Mouse (Mus musculus): ENCODE data around the gene Katnb1. TPM values are rescaled to one million over a fixed set of nuclear protein-coding genes. Genes with fewer than 3 reads are reported as not detected.

Gene Katnb1
- polyA plus RNA-seq, 1 experiment from 2014 or later = 32.0 TPM

- 79% methylated on average over 6 of the region's 6 CpGs for WGBS
- Histone ChIP-seq H3K36me3 (no peaks in the 10 kb centered on the region), H3K27ac (replicated peaks) (no peak overlapping the region), H3K9me3 (replicated peaks) (no peaks in the 10 kb centered on the region), H3K4me3 (no peak overlapping the region), H3K4me1 (peaks cover 3% of the 10 kb centered on the region; the same call in 1 of the 2 replicates), H3K27me3 (ENCODE audit: low read depth, poor library complexity, severe bottlenecking) (no peaks in the 10 kb centered on the region)
- no peak for DNase-seq (ENCODE audit: low spot score)
Measured at GRCm38 (mm10) chr8:95059812-95060533, 21.0 kb upstream of the Katnb1 start.

- DNase-seq (ENCODE audit: low spot score) = no peak
- no peaks in the 10 kb centered on the region for H3K36me3 ChIP-seq
- 88% methylated on average over 2 of the region's 2 CpGs for WGBS
- no peaks in the 10 kb centered on the region for H3K4me1 ChIP-seq
- H3K27me3 ChIP-seq (ENCODE audit: low read depth, poor library complexity, severe bottlenecking) = no peaks in the 10 kb centered on the region
- H3K27ac ChIP-seq (replicated peaks) = no peak overlapping the region
- no peak overlapping the region for H3K4me3 ChIP-seq
- H3K9me3 ChIP-seq (replicated peaks) = no peaks in the 10 kb centered on the region
Measured at GRCm38 (mm10) chr8:95064531-95064930, 16.5 kb upstream of the Katnb1 start.

GRCm38 (mm10) chr8:95067582-95067981, 13.4 kb upstream of the Katnb1 start:
- no peaks in the 10 kb centered on the region for H3K4me1 ChIP-seq
- DNase-seq (ENCODE audit: low spot score) = peak; percentile 44
- no peaks in the 10 kb centered on the region for H3K9me3 ChIP-seq (replicated peaks)
- H3K27me3 ChIP-seq (ENCODE audit: low read depth, poor library complexity, severe bottlenecking) = no peaks in the 10 kb centered on the region
- no peak overlapping the region for H3K27ac ChIP-seq (replicated peaks)
- no peaks in the 10 kb centered on the region for H3K36me3 ChIP-seq
- 57% methylated on average over 3 of the region's 3 CpGs for WGBS
- no peak overlapping the region for H3K4me3 ChIP-seq

- Histone ChIP-seq H3K4me3 (no peak overlapping the region), H3K4me1 (peaks cover 5% of the 10 kb centered on the region; the same call in 1 of the 2 replicates), H3K36me3 (no peaks in the 10 kb centered on the region), H3K27ac (replicated peaks) (no peak overlapping the region), H3K27me3 (ENCODE audit: low read depth, poor library complexity, severe bottlenecking) (no peaks in the 10 kb centered on the region), H3K9me3 (replicated peaks) (no peaks in the 10 kb centered on the region)
- WGBS = 80% methylated on average over 3 of the region's 3 CpGs
- DNase-seq (ENCODE audit: low spot score) = no peak
Measured at GRCm38 (mm10) chr8:95075504-95075903, 5.5 kb upstream of the Katnb1 start.

- Histone ChIP-seq H3K27ac (replicated peaks) (no peak overlapping the region), H3K4me3 (no peak overlapping the region), H3K36me3 (no peaks in the 10 kb centered on the region), H3K4me1 (peaks cover 5% of the 10 kb centered on the region; the same call in 1 of the 2 replicates), H3K27me3 (ENCODE audit: low read depth, poor library complexity, severe bottlenecking) (no peaks in the 10 kb centered on the region), H3K9me3 (replicated peaks) (no peaks in the 10 kb centered on the region)
- DNase-seq (ENCODE audit: low spot score) = no peak
- WGBS = 83% methylated on average over 17 of the region's 17 CpGs
Measured at GRCm38 (mm10) chr8:95076151-95076550, 4.8 kb upstream of the Katnb1 start.

- H3K27ac ChIP-seq (replicated peaks) = no peak overlapping the region
- 78% methylated on average over 3 of the region's 3 CpGs for WGBS
- no peak overlapping the region for H3K4me3 ChIP-seq
- no peak for DNase-seq (ENCODE audit: low spot score)
- H3K4me1 ChIP-seq = peaks cover 23% of the 10 kb centered on the region
- peaks cover 6% of the 10 kb centered on the region for H3K36me3 ChIP-seq
- H3K9me3 ChIP-seq (replicated peaks) = no peaks in the 10 kb centered on the region
- H3K27me3 ChIP-seq (ENCODE audit: low read depth, poor library complexity, severe bottlenecking) = no peaks in the 10 kb centered on the region
Measured at GRCm38 (mm10) chr8:95078055-95078454, 2.9 kb upstream of the Katnb1 start.

GRCm38 (mm10) chr8:95079305-95079704, 1.7 kb upstream of the Katnb1 start:
- 89% methylated on average over 4 of the region's 4 CpGs for WGBS
- Histone ChIP-seq H3K9me3 (replicated peaks) (no peaks in the 10 kb centered on the region), H3K36me3 (peaks cover 15% of the 10 kb centered on the region), H3K4me1 (peaks cover 23% of the 10 kb centered on the region), H3K27ac (replicated peaks) (no peak overlapping the region), H3K4me3 (no peak overlapping the region), H3K27me3 (ENCODE audit: low read depth, poor library complexity, severe bottlenecking) (no peaks in the 10 kb centered on the region)
- DNase-seq (ENCODE audit: low spot score) = no peak

GRCm38 (mm10) chr8:95081650-95082049, 664 bp downstream of the Katnb1 start:
- peaks cover 23% of the 10 kb centered on the region for H3K4me1 ChIP-seq
- peaks cover 36% of the 10 kb centered on the region for H3K36me3 ChIP-seq
- no peaks in the 10 kb centered on the region for H3K27me3 ChIP-seq (ENCODE audit: low read depth, poor library complexity, severe bottlenecking)
- no peaks in the 10 kb centered on the region for H3K9me3 ChIP-seq (replicated peaks)
- 9% methylated on average over 11 of the region's 11 CpGs for WGBS
- H3K4me3 ChIP-seq = peak overlapping the region; percentile 92
- DNase-seq (ENCODE audit: low spot score) = no peak
- peak overlapping the region; percentile 91 for H3K27ac ChIP-seq (replicated peaks)

GRCm38 (mm10) chr8:95084261-95084660, 3.3 kb downstream of the Katnb1 start:
- H3K9me3 ChIP-seq (replicated peaks) = no peaks in the 10 kb centered on the region
- H3K36me3 ChIP-seq = peaks cover 61% of the 10 kb centered on the region
- H3K4me1 ChIP-seq = peaks cover 23% of the 10 kb centered on the region
- no peak for DNase-seq (ENCODE audit: low spot score)
- H3K4me3 ChIP-seq = no peak overlapping the region
- H3K27me3 ChIP-seq (ENCODE audit: low read depth, poor library complexity, severe bottlenecking) = no peaks in the 10 kb centered on the region
- no peak overlapping the region for H3K27ac ChIP-seq (replicated peaks)
- 95% methylated on average over 4 of the region's 4 CpGs for WGBS

GRCm38 (mm10) chr8:95084744-95085431, 3.9 kb downstream of the Katnb1 start:
- Histone ChIP-seq H3K4me1 (peaks cover 23% of the 10 kb centered on the region), H3K27ac (replicated peaks) (peak overlapping the region; percentile 55; the same call in 1 of the 2 replicates), H3K27me3 (ENCODE audit: low read depth, poor library complexity, severe bottlenecking) (no peaks in the 10 kb centered on the region), H3K4me3 (no peak overlapping the region), H3K9me3 (replicated peaks) (no peaks in the 10 kb centered on the region), H3K36me3 (peaks cover 67% of the 10 kb centered on the region)
- 86% methylated on average over 10 of the region's 10 CpGs for WGBS
- DNase-seq (ENCODE audit: low spot score) = no peak

GRCm38 (mm10) chr8:95085432-95086141, 4.6 kb downstream of the Katnb1 start:
- no peak overlapping the region for H3K4me3 ChIP-seq
- no peaks in the 10 kb centered on the region for H3K9me3 ChIP-seq (replicated peaks)
- no peak for DNase-seq (ENCODE audit: low spot score)
- WGBS = 89% methylated on average over 7 of the region's 7 CpGs
- no peak overlapping the region for H3K27ac ChIP-seq (replicated peaks)
- H3K4me1 ChIP-seq = peaks cover 18% of the 10 kb centered on the region
- H3K36me3 ChIP-seq = peaks cover 74% of the 10 kb centered on the region
- no peaks in the 10 kb centered on the region for H3K27me3 ChIP-seq (ENCODE audit: low read depth, poor library complexity, severe bottlenecking)

- Histone ChIP-seq H3K27ac (replicated peaks) (no peak overlapping the region), H3K4me1 (no peaks in the 10 kb centered on the region), H3K27me3 (ENCODE audit: low read depth, poor library complexity, severe bottlenecking) (no peaks in the 10 kb centered on the region), H3K36me3 (peaks cover 100% of the 10 kb centered on the region), H3K4me3 (no peak overlapping the region), H3K9me3 (replicated peaks) (no peaks in the 10 kb centered on the region)
- WGBS = 89% methylated on average over 4 of the region's 4 CpGs
- DNase-seq (ENCODE audit: low spot score) = no peak
Measured at GRCm38 (mm10) chr8:95093574-95093973, 12.6 kb downstream of the Katnb1 start.

GRCm38 (mm10) chr8:95099009-95099408, 18.0 kb downstream of the Katnb1 start:
- Histone ChIP-seq H3K9me3 (replicated peaks) (no peaks in the 10 kb centered on the region), H3K36me3 (peaks cover 68% of the 10 kb centered on the region), H3K4me1 (no peaks in the 10 kb centered on the region), H3K27me3 (ENCODE audit: low read depth, poor library complexity, severe bottlenecking) (no peaks in the 10 kb centered on the region), H3K4me3 (no peak overlapping the region), H3K27ac (replicated peaks) (no peak overlapping the region)
- WGBS = 32% methylated on average over 5 of the region's 5 CpGs
- DNase-seq (ENCODE audit: low spot score) = peak; percentile 63
